Mouse (Mus musculus): ENCODE measurements at regions not wholly inside any gene's neighbourhood (a gene's known extent, or its start where the extent isn't known, plus 50 kb on each side); places are given as distances from the start of the nearest gene placed in this dataset.

DNA sequence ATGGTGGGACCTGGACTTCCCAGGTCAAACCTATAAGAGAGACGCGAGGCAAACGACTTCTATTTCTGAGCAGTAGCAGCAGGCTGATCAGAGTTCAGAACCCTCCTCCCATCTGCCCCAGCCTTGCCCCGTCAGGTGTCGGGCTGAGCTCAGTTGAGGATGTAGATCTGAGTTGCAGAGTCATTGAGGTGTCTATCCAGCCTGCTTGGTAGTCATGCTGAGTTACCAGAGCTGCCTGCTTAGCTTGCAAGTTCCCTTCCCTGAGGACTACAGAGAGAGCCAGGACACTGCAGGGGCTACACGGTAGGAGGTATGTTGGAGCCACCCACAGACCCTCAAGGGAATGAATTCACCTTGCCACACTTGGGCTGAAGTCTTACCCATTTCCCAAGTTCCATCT, 653.0 kb downstream of the Zfp706 start:
- TF ChIP-seq CTCF (IDR thresholded peaks at IDR 0.05; ENCODE audit: extremely low read depth, insufficient read length, insufficient replicate concordance, low read depth, low read length) (no peak), POLR2A (IDR thresholded peaks at IDR 0.05; ENCODE audit: low read depth, low read length) (no peak)

Measured in small intestine, adult 2 months (tissue).